Mouse (Mus musculus): ENCODE results near the gene Vmn1r3.
"Not testable (repeated sequence)": the region's sequence is repeated elsewhere in the genome, so short reads cannot be mapped to it uniquely, and the experiment has no call there.

- TF ChIP-seq POLR2A (IDR thresholded peaks at IDR 0.05; ENCODE audit: borderline replicate concordance, insufficient read depth, low read length); CTCF (IDR thresholded peaks at IDR 0.05; ENCODE audit: borderline replicate concordance, insufficient read depth, low read depth, low read length): not testable (repeated sequence)
These were observed at the start of gene Vmn1r3 for GRCm38 (mm10) chr4:3185258-3185657.

Data from cerebellum, adult 2 months (tissue).